Mouse (Mus musculus): ENCODE results near the gene Gzmg.
"Not testable (repeated sequence)": the region's sequence is repeated elsewhere in the genome, so short reads cannot be mapped to it uniquely, and the experiment has no call there.

The Gzmg gene

GRCm38 (mm10) chr14:56159479-56159878 is at the start of gene Gzmg:
TSS of gene Gzmg (minus strand) at chr14:56159579.
- DNase-seq: not testable (repeated sequence)

GRCm38 (mm10) chr14:56205613-56206012 is 46.2 kb upstream of the Gzmg start:
- DNase-seq: no peak

GRCm38 (mm10) chr14:56205021-56205420 is 45.6 kb upstream of the Gzmg start:
- not testable (repeated sequence) for DNase-seq

- peak in 1 of 2 experiments; percentile 22 for DNase-seq
These were observed 44.6 kb upstream of the Gzmg start for GRCm38 (mm10) chr14:56203975-56204374.

GRCm38 (mm10) chr14:56186946-56187345 is 27.6 kb upstream of the Gzmg start:
- DNase-seq: no peak

GRCm38 (mm10) chr14:56186521-56186920 is 27.1 kb upstream of the Gzmg start:
- no peak for DNase-seq

- peak in 1 of 2 experiments; percentile 7 for DNase-seq
These were observed 18.3 kb upstream of the Gzmg start for GRCm38 (mm10) chr14:56177651-56178050.

- DNase-seq: no peak
These were observed 15.1 kb upstream of the Gzmg start, which contains the start of gene Gzmn for GRCm38 (mm10) chr14:56174499-56174898. TSS of gene Gzmn (minus strand) at chr14:56174599.

- DNase-seq: no peak
These were observed 14.0 kb upstream of the Gzmg start for GRCm38 (mm10) chr14:56173396-56173795.

- DNase-seq: no peak
These were observed 13.4 kb upstream of the Gzmg start for GRCm38 (mm10) chr14:56172744-56173143.

- DNase-seq: no peak
These were observed 8.6 kb upstream of the Gzmg start for GRCm38 (mm10) chr14:56168009-56168408.

GRCm38 (mm10) chr14:56162109-56162508 is 2.7 kb upstream of the Gzmg start:
- DNase-seq: no peak

GRCm38 (mm10) chr14:56155340-56155739 is 4.0 kb downstream of the Gzmg start:
- no peak for DNase-seq

GRCm38 (mm10) chr14:56133675-56134074 is 25.7 kb downstream of the Gzmg start:
- not testable (repeated sequence) for DNase-seq

- not testable (repeated sequence) for DNase-seq
These were observed 26.9 kb downstream of the Gzmg start, which contains the start of gene Gzmd for GRCm38 (mm10) chr14:56132508-56132907. TSS of gene Gzmd (minus strand) at chr14:56132608.

GRCm38 (mm10) chr14:56128341-56128740 is 31.0 kb downstream of the Gzmg start:
- no peak for DNase-seq

GRCm38 (mm10) chr14:56123516-56123915 is 35.9 kb downstream of the Gzmg start:
- DNase-seq: no peak

- no peak for DNase-seq
These were observed 38.9 kb downstream of the Gzmg start, which contains the start of gene Gzme for GRCm38 (mm10) chr14:56120525-56120924. TSS of gene Gzme (minus strand) at chr14:56120625.

- DNase-seq: not testable (repeated sequence)
These were observed 43.7 kb downstream of the Gzmg start for GRCm38 (mm10) chr14:56115531-56116310.

Measured in thymus, adult 18-20 months (tissue).